Mouse (Mus musculus) bone marrow macrophage, adult 2 months (primary cell): ENCODE results near the gene Gm21974. TPM values are rescaled to one million over a fixed set of nuclear protein-coding genes. Genes with fewer than 3 reads are reported as not detected.

Experiments
- H3K27ac ChIP-seq: 2 replicates; pipeline ENCODE4 v1.5.1; 2012; ENCODE audit warnings: low read depth, low read length; ENCODE audit not compliant: insufficient read depth
- H3K4me1 ChIP-seq: 2 replicates; pipeline ENCODE4 v1.6.1; 2012; ENCODE audit warnings: low read length; ENCODE audit not compliant: control insufficient read depth, insufficient read depth
- H3K4me3 ChIP-seq: 2 replicates; pipeline ENCODE4 v1.5.1; 2012; ENCODE audit warnings: mild to moderate bottlenecking, low read length, moderate library complexity; ENCODE audit not compliant: insufficient read depth
- CTCF ChIP-seq: IDR thresholded peaks from 2 replicates; pipeline ENCODE4 v1.5.1; 2012; ENCODE audit warnings: low read depth, mild to moderate bottlenecking, low read length, moderate library complexity
- POLR2A ChIP-seq: IDR thresholded peaks from 2 replicates; pipeline ENCODE4 v1.6.1; 2012; ENCODE audit warnings: mild to moderate bottlenecking, low read depth, low read length, borderline replicate concordance
- polyA plus RNA-seq: library from polyadenylated mRNA; stranded (reverse); fragments of >200 nt; gene quantifications from 2 replicates; pipeline ENCODE4 v1.2.4, GENCODE M21; 2012; ENCODE audit not compliant: missing spikeins, insufficient read depth, insufficient read length

Gene Gm21974
- polyA plus RNA-seq, 1 experiment = not detected

DNA sequence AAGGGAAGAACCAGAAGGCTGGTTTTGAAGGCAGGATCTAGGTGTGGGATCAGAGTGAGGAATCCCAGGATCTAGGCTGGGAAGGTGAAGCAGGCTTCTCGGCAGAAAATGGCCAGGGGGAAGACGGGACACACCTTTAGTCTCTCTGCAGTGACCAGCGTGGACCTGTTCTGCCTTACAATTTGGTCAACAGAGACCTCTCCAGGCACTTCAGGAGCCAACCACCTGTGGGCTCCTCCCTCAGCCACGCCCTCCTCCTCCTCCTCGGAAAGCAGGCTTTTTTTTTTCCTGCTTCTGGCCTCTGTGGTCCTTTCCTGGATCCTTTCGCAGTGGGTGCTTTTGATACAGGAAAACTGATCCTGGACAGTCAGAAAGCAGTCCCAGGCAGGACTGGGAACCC lies 34.7 kb upstream of the Gm21974 start, which contains the start of gene Prss8:
TSS of gene Prss8 (minus strand) at position 182 of the 400 bp plus-strand sequence.
- no peak within 1 kb of the TSS for H3K4me3 ChIP-seq
- peaks cover 28% of the 10 kb centered on the region for H3K4me1 ChIP-seq
- no peak for TF ChIP-seq POLR2A
- TF ChIP-seq CTCF = no peak
- H3K27ac ChIP-seq = no peak within 1 kb of the TSS

DNA sequence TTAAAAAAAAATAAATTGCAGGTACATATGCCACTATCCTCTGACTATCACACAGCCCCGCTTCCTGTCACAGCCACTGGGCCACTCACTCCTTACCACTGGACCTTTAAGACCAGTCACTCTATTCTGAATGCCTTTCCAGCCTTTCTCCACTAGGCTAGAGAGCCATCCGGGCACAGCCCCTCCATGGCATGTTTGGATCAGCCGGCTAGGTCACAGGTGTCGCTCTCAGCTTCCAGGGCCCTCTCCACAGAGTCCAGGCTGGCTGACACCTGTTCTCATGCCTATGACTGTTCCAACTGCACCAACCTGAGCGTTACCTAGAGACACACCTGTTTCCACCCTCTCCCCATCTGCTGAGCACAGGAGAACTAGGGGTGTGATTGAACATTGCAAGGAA lies 33.3 kb upstream of the Gm21974 start:
- Histone ChIP-seq H3K4me1 (peaks cover 17% of the 10 kb centered on the region), H3K27ac (no peak overlapping the region), H3K4me3 (no peak overlapping the region)
- TF ChIP-seq CTCF = no peak

DNA sequence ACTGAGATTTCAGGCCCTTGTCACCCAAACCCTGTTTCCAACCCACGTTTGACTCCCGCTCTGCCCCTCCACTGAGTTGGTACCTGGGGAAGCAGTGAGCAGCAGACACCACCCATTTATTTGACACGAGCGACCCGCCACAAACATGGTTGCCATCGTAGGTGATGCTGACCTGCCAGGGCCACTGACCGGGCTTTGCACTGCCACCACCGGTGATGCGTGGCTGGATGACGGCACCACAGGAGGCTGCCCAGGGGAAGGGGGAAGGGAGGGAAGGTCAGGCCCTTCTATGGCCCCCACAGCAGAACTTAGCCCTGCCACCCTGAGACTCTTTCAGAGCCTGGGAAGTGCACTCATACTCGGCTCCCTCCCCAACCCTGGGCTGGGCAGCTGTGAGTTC lies 32.5 kb upstream of the Gm21974 start:
- H3K4me1 ChIP-seq = peaks cover 21% of the 10 kb centered on the region
- H3K4me3 ChIP-seq = no peak overlapping the region
- H3K27ac ChIP-seq = no peak overlapping the region
- TF ChIP-seq CTCF (no peak), POLR2A (no peak)

DNA sequence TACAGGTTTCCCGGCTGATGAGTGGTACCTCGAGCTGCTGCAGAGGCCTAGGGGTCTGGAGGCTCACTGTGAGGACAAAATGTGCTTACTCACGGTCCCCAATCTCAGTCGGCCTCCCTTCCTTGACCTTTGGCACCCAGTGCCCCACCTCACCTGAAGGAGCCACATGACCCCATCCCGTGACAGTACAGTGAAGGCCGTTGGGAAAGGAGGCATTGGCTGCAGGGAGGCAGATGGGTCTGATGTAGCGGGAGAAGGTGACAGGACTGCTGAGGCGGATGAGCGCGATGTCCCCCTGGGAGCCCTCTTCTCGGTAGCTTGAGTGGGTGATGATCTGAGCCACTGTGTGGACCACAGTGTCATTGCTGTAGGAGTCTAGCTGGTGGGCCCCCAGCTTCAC lies 31.6 kb upstream of the Gm21974 start:
- no peak for TF ChIP-seq POLR2A
- TF ChIP-seq CTCF = no peak
- no peak overlapping the region for H3K27ac ChIP-seq
- H3K4me3 ChIP-seq = no peak overlapping the region
- H3K4me1 ChIP-seq = peaks cover 19% of the 10 kb centered on the region

DNA sequence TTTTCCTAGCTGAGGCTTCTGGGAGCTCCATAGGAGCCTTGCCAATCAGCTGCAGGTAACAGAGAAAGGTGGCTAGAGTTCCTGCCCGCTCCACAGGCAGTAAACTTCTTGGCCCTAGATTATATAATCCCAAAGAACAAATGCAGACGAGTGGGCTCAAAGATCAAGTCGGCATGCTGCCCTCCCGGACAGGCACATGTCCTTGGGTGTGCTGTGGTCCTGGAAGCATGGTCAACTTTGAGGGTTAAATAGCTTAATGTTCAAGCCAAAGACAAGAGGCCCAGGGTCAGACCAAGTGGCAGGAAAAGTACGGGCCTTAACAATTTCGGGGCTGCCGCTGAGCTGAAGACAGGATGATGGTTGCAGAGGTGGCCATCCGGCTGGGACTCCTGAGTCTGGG lies 30.8 kb upstream of the Gm21974 start:
- TF ChIP-seq POLR2A = no peak
- no peak for TF ChIP-seq CTCF
- H3K4me3 ChIP-seq = no peak overlapping the region

DNA sequence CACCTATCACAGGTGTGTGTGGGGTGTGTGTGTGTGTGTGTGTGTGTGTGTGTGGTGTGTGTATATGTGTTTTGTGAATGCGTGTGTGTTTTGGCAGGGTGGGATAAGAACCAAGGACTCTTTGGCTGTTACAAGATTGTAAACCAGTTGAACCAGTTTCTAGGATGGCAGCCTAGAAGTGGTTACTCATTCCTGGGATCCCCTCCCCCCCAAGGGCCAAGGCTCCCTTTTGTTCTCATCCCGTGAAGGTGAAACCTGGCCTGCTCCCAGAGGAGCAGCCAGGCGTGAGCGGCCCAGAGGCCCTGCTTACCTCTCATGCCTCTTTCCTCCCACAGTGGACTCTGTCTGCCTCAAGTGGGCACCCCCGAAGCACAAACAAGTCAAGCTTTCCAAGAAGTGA lies 30.0 kb upstream of the Gm21974 start:
- no peak overlapping the region for H3K4me3 ChIP-seq
- no peak overlapping the region for H3K27ac ChIP-seq
- TF ChIP-seq POLR2A (no peak), CTCF (no peak)
- H3K4me1 ChIP-seq = peaks cover 17% of the 10 kb centered on the region

More for the DNA sequence above, 30.8 kb upstream of the Gm21974 start:
- H3K4me1 ChIP-seq = peaks cover 18% of the 10 kb centered on the region
- no peak overlapping the region for H3K27ac ChIP-seq

DNA sequence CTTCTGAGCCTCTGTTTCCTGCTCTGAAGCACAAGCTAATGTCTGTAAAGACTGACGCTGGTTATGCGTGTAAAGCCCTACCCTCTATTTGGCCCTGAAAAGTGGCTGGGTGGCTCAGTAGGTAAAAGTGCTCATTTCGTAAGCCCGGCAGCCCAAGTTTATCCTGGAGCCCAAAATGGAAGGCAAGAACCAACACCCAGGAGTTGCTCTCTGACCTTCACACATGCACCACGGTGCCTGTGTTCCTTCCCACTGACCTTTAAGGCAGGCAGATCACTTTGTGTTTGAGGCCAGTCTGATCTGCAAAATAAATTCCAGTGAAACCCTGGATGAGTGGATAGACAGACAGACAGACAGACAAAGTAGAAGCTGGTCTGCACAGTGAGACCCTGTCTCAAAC lies 28.5 kb upstream of the Gm21974 start:
- no peak overlapping the region for H3K4me3 ChIP-seq
- no peak overlapping the region for H3K27ac ChIP-seq
- TF ChIP-seq CTCF (no peak), POLR2A (no peak)
- H3K4me1 ChIP-seq = peaks cover 17% of the 10 kb centered on the region

DNA sequence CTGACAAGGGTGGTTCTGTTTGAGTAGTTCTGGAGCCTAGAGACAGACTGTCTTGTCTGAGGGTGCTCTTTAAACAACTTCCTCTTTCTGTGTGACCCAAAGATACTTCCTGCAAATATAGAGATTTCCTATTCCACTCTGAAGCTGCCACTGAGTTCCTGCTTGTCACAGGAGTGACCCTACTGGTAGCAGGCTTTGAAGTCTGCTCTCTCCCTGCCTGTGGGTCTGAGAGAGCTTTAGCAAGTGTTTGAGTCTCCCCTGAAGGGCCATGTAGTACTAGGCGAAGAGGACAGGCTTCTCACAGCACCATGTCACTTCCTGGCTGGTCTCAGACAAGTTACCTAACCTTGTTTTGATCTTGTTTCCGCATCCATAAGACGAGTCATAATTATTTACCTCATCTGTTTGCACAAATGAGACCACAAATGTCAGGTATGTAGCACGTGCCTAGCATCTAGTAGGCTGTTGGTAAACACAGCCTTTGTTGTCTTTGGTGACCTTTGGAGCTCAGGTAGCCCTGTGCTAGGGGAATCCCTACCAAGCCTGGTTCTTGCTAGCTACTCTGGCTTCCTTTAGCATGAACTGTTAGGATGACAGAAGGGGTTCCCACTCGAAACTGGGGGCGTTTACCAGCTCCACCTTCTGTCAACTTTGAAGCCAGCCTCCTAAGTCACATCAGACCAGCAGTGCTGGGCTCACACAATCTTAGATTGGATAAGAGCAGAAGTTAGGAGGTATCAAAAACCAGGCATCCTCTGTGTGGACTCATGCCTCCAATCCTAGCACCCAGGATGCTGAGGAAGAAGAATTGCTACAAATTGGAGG lies 27.4 kb upstream of the Gm21974 start:
- H3K4me1 ChIP-seq = peaks cover 17% of the 10 kb centered on the region
- peak overlapping the region; percentile 78 for H3K27ac ChIP-seq
- TF ChIP-seq POLR2A = no peak
- no peak for TF ChIP-seq CTCF
- no peak overlapping the region for H3K4me3 ChIP-seq

DNA sequence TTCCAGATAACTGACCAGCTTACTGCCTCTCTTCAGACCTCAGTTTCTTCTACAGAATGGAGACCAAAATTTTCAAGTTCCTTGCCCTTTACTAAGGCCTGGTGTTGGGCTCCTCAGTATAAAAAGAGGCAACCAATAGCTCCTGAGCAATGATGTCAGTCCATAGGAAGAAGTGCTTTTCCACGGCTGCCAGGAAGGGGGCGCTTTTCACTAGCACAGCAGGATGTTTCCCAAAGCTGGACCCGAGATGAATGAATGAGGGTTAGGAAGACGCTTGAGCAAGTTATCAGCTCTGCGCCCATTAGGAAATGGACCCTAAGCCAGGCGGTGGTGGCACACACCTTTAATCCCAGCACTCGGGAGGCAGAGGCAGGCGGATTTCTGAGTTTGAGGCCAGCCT lies 26.3 kb upstream of the Gm21974 start:
- peak; percentile 36; the same call in 1 of the 2 replicates for TF ChIP-seq CTCF
- no peak for TF ChIP-seq POLR2A
- H3K4me3 ChIP-seq = no peak overlapping the region
- H3K27ac ChIP-seq = peak overlapping the region; percentile 78
- peaks cover 17% of the 10 kb centered on the region for H3K4me1 ChIP-seq

DNA sequence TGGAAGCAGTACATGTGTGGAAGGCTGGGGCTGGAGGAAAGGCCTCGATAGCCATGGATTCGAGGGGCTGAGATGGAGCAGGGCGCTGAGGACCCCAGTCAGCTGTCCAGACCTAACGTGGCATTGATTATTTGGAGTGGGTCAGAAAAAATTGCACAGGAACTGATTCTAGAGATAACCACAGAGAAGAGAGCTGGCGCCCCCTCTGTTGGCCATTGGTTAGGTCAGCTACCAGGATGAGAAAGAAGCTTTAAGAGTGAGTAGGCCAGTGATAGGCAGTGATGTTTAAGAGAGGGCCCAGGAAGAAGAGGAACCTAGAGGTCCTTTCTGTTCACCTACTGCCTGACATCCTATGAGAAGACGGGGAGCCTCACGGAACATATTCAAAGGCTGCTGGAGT lies 24.0 kb upstream of the Gm21974 start:
- Histone ChIP-seq H3K4me3 (no peak overlapping the region), H3K27ac (no peak overlapping the region), H3K4me1 (peaks cover 30% of the 10 kb centered on the region)
- TF ChIP-seq CTCF = no peak

DNA sequence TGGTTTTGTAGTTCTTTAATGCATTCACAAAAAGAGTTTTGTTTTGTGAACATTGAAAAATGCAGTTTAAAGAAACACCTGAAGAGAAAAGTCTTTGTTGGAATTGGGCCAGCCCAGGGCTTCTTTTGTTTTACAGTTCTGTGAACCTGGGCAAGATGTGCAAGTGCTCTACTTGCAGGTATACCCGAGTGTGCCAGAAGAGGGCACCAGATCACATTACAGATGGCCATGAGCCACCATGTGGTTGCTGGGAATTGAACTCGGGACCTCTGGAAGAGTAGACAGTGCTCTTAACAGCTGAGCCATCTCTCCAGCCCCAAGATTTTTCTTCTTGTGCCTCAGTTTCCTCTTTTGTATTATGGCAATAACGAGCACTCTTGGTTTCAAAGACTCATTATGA lies 22.9 kb upstream of the Gm21974 start:
- Histone ChIP-seq H3K4me3 (no peak overlapping the region), H3K27ac (no peak overlapping the region), H3K4me1 (peaks cover 30% of the 10 kb centered on the region)
- TF ChIP-seq POLR2A = no peak
- TF ChIP-seq CTCF = peak; percentile 18; the same call in 1 of the 2 replicates
